Mouse (Mus musculus): ENCODE results near the gene Fam196b.

- TF ChIP-seq CTCF (IDR thresholded peaks at IDR 0.05; ENCODE audit: control insufficient read depth, insufficient read depth, low read length), result no peak
- no peak for TF ChIP-seq POLR2A (IDR thresholded peaks at IDR 0.05; ENCODE audit: borderline replicate concordance, control insufficient read depth, low read depth, low read length)
Observed at GRCm38 (mm10) chr11:34277047-34277445, 37.6 kb upstream of the Fam196b start.
